Mouse (Mus musculus) myocyte (in vitro differentiated cells): ENCODE measurements around the gene Adra2b. TPM values are rescaled to one million over a fixed set of nuclear protein-coding genes. Genes with fewer than 3 reads are reported as not detected.

ENCODE experiments used
- H3K27me3 ChIP-seq: one replicate; pipeline ENCODE4 v1.6.1; 2011; ENCODE audit not compliant: control insufficient read depth, insufficient read depth, insufficient read length
- H3K36me3 ChIP-seq: one replicate; pipeline ENCODE4 v1.6.1; 2011; ENCODE audit not compliant: control insufficient read depth, insufficient read depth
- H3K4me2 ChIP-seq: one replicate; pipeline ENCODE4 v1.6.1; 2011; ENCODE audit warnings: low read depth, control low read depth
- H3K4me3 ChIP-seq: one replicate; pipeline ENCODE4 v1.5.1; 2011; ENCODE audit warnings: mild to moderate bottlenecking, control low read depth, moderate library complexity
- H3K79me2 ChIP-seq: one replicate; pipeline ENCODE4 v1.6.1; 2011; ENCODE audit not compliant: control insufficient read depth, insufficient read depth
- H3ac ChIP-seq: one replicate; pipeline ENCODE4 v1.6.1; 2011; ENCODE audit not compliant: control insufficient read depth, insufficient read length
- CEBPB ChIP-seq: IDR thresholded peaks from 2 replicates; pipeline ENCODE4 v1.6.1; 2011; ENCODE audit warnings: mild to moderate bottlenecking, moderate library complexity; ENCODE audit not compliant: poor library complexity, insufficient read depth, severe bottlenecking
- E2F4 ChIP-seq: IDR thresholded peaks from one replicate; pipeline ENCODE4 v1.6.1; 2011; ENCODE audit warnings: mild to moderate bottlenecking, control low read depth, moderate library complexity; ENCODE audit not compliant: insufficient read depth
- MAX ChIP-seq: IDR thresholded peaks from one replicate; pipeline ENCODE4 v1.6.1; 2011; ENCODE audit warnings: low read depth, mild to moderate bottlenecking, control low read depth
- MYOD1 ChIP-seq, 3 experiments: IDR thresholded peaks; one replicate each; pipeline ENCODE4 v1.6.1; 2011; ENCODE audit warnings: control low read depth in 2 of 3, low read depth in 2 of 3, mild to moderate bottlenecking in 2 of 3, moderate library complexity in 1 of 3; ENCODE audit not compliant: insufficient read length in 2 of 3, control insufficient read depth in 1 of 3
- MYOG ChIP-seq, 3 experiments: IDR thresholded peaks; one replicate each; pipeline ENCODE4 v1.6.1; 2011; ENCODE audit warnings: control low read depth in 2 of 3, low read depth in 2 of 3, mild to moderate bottlenecking in 2 of 3; ENCODE audit not compliant: insufficient read length in 2 of 3, control insufficient read depth in 1 of 3, insufficient read depth in 1 of 3
- POLR2A ChIP-seq: IDR thresholded peaks from one replicate; pipeline ENCODE4 v1.6.1; 2011; ENCODE audit warnings: low read depth, mild to moderate bottlenecking, control low read depth, moderate library complexity; ENCODE audit not compliant: insufficient read length
- POLR2AphosphoS2 ChIP-seq: IDR thresholded peaks from one replicate; pipeline ENCODE4 v1.6.1; 2011; ENCODE audit warnings: low read depth, control low read depth; ENCODE audit not compliant: insufficient read length
- REST ChIP-seq: IDR thresholded peaks from one replicate; pipeline ENCODE4 v1.6.1; 2011; ENCODE audit warnings: mild to moderate bottlenecking, control low read depth, moderate library complexity; ENCODE audit not compliant: insufficient read depth, insufficient read length
- SRF ChIP-seq: IDR thresholded peaks from one replicate; pipeline ENCODE4 v1.6.1; 2011; ENCODE audit warnings: low read depth; ENCODE audit not compliant: control insufficient read depth, insufficient read length
- TCF12 ChIP-seq: IDR thresholded peaks from one replicate; pipeline ENCODE4 v1.6.1; 2011; ENCODE audit warnings: mild to moderate bottlenecking, control low read depth; ENCODE audit not compliant: poor library complexity, insufficient read depth, severe bottlenecking
- TCF3 ChIP-seq: IDR thresholded peaks from one replicate; pipeline ENCODE4 v1.6.1; 2011; ENCODE audit warnings: low read depth, control low read depth; ENCODE audit not compliant: insufficient read length
- USF1 ChIP-seq: IDR thresholded peaks from one replicate; pipeline ENCODE4 v1.6.1; 2011; ENCODE audit warnings: low read depth, mild to moderate bottlenecking, control low read depth, moderate library complexity
- polyA plus RNA-seq: library from polyadenylated mRNA; unstranded; fragments of >200 nt; fragmentation: generic; extraction: Trizol; gene quantifications from one replicate; pipeline ENCODE4 v1.2.1, GENCODE M21; 2012; ENCODE audit warnings: missing spikeins

The Adra2b gene
- polyA plus RNA-seq, 1 experiment: not detected

DNA sequence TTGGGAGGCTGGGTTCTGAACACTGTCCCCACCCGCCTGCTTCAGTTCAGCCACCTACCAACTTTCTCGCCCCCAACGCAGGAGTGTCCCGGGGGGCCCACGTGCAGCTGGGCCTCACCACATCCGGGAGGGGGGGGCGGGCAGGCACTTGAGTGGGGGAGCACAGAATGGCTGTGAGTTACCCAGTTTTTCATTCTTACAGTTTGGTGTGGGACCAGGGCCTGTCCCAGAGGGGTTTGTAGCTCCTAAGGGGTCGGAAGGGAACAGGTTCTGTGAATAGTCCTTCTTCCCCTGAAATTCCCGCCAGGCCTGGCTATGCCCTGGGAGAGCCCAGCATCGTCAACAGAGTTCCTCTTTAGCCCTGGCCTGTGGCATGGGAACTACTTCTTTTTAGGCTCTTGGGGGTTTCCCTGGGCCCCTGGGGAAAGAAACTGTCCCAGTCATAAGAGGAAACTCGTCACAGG is 27.9 kb upstream of the Adra2b start:
- Histone ChIP-seq H3K36me3 (no peaks in the 10 kb centered on the region), H3K4me3 (peak overlapping the region; percentile 29), H3ac (no peak overlapping the region), H3K79me2 (no peaks in the 10 kb centered on the region), H3K4me2 (peak overlapping the region; percentile 3), H3K27me3 (no peaks in the 10 kb centered on the region)
- TF ChIP-seq MYOG (IDR thresholded peaks at IDR 0.05; ENCODE audit: control insufficient read depth in 1 of 3, insufficient read depth in 1 of 3, insufficient read length in 2 of 3, low read depth in 2 of 3) (no peak), E2F4 (no peak), POLR2A (no peak), CEBPB (no peak), TCF3 (no peak), TCF12 (no peak), REST (no peak), USF1 (no peak), SRF (no peak), MYOD1 (IDR thresholded peaks at IDR 0.05; ENCODE audit: control insufficient read depth in 1 of 3, insufficient read length in 2 of 3, low read depth in 2 of 3) (no peak), POLR2AphosphoS2 (no peak), MAX (no peak)

DNA sequence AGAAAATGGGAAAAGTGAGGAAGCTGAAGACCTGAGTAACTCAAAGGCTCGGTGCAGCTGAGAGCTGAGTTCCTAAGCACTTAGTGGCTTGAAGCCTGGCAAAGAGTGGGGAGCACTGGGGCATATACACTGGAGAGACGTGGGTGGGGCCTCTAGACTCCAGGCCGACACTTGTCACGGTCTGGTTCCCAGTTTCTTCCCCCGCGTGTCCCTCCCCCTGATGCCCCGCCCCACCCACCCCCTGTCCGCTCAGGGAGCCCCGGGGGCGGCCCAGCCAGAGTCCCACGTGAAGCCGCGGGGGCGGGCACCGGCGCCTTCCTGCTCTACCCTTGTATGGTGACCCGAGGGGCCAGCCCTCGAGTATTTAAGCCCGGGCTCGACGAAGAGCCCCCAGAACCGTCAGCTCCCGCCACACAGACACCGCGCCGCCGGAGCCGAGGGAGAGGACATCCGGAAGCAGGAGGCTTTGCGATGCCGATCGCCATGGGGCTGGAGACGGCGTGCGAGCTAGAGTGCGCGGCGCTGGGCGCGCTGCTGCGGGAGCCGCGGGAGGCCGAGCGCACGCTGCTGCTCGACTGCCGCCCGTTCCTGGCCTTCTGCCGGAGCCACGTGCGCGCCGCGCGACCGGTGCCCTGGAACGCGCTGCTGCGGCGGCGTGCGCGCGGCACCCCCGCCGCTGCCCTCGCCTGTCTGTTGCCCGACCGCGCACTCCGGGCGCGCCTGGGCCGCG is 27.1 kb upstream of the Adra2b start, which contains the start of gene Dusp2:
Gene Dusp2 (plus strand): TSS at position 393 of the 730 bp plus-strand sequence.
- H3K36me3 ChIP-seq: no peaks in the 10 kb centered on the region
- H3ac ChIP-seq: peak within 1 kb of the TSS; percentile 72
- TF ChIP-seq POLR2A: peak; percentile 72
- TF ChIP-seq TCF12: no peak
- TF ChIP-seq MYOD1 (IDR thresholded peaks at IDR 0.05; ENCODE audit: control insufficient read depth in 1 of 3, insufficient read length in 2 of 3, low read depth in 2 of 3): peak in 1 of 3 experiments; percentile 9
- no peak for TF ChIP-seq CEBPB
- peak in 1 of 3 experiments; percentile 34 for TF ChIP-seq MYOG (IDR thresholded peaks at IDR 0.05; ENCODE audit: control insufficient read depth in 1 of 3, insufficient read depth in 1 of 3, insufficient read length in 2 of 3, low read depth in 2 of 3)
- TF ChIP-seq POLR2AphosphoS2: peak; percentile 53
- TF ChIP-seq MAX: peak; percentile 6
- TF ChIP-seq USF1: peak; percentile 37
- peak within 1 kb of the TSS; percentile 29 for H3K4me3 ChIP-seq
- no peaks in the 10 kb centered on the region for H3K79me2 ChIP-seq
- peak within 1 kb of the TSS; percentile 85 for H3K4me2 ChIP-seq
- no peaks in the 10 kb centered on the region for H3K27me3 ChIP-seq

DNA sequence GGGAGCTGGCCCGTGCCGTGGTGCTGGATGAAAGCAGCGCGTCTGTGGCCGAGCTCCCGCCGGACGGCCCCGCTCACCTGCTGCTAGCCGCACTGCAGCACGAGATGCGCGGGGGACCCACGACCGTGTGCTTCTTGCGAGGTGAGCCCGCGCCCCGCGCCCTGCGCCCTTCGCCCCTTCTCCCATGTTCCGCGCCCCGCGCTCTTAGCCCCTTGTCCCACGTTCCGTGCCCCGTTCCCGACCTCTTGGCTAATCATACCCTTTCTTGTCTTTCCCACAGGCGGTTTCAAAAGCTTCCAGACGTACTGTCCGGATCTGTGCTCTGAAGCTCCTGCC is 26.5 kb upstream of the Adra2b start:
- Histone ChIP-seq H3ac (peak overlapping the region; percentile 72), H3K4me3 (peak overlapping the region; percentile 29), H3K36me3 (no peaks in the 10 kb centered on the region), H3K27me3 (no peaks in the 10 kb centered on the region), H3K79me2 (no peaks in the 10 kb centered on the region), H3K4me2 (peak overlapping the region; percentile 85)
- no peak for TF ChIP-seq MYOD1 (IDR thresholded peaks at IDR 0.05; ENCODE audit: control insufficient read depth in 1 of 3, insufficient read length in 2 of 3, low read depth in 2 of 3)

DNA sequence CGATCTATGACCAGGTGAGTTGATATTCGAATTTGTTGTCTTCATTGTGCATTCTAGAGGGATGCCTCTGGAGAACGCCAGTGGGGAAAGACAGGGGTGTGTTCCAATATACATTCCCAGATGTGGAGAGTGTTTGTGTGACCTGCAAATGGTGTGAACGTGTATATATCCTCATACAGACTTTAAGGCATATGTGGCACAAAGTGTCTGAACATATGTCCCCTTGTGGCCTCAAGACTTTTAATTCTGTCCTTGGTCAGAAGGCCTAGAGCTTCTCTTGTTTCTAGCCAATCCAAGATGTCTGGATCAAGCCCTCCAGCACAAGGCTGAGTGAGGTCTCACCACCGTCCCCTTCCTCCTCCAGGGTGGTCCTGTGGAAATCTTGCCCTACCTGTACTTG is 26.1 kb upstream of the Adra2b start:
- no peaks in the 10 kb centered on the region for H3K79me2 ChIP-seq
- peak overlapping the region; percentile 85 for H3K4me2 ChIP-seq
- peak overlapping the region; percentile 29 for H3K4me3 ChIP-seq
- H3K36me3 ChIP-seq: no peaks in the 10 kb centered on the region
- no peaks in the 10 kb centered on the region for H3K27me3 ChIP-seq
- TF ChIP-seq SRF (no peak), MYOD1 (IDR thresholded peaks at IDR 0.05; ENCODE audit: control insufficient read depth in 1 of 3, insufficient read length in 2 of 3, low read depth in 2 of 3) (no peak), REST (no peak), USF1 (no peak), MYOG (IDR thresholded peaks at IDR 0.05; ENCODE audit: control insufficient read depth in 1 of 3, insufficient read depth in 1 of 3, insufficient read length in 2 of 3, low read depth in 2 of 3) (no peak), E2F4 (no peak), CEBPB (no peak), POLR2AphosphoS2 (no peak), TCF3 (no peak)
- peak overlapping the region; percentile 72 for H3ac ChIP-seq

DNA sequence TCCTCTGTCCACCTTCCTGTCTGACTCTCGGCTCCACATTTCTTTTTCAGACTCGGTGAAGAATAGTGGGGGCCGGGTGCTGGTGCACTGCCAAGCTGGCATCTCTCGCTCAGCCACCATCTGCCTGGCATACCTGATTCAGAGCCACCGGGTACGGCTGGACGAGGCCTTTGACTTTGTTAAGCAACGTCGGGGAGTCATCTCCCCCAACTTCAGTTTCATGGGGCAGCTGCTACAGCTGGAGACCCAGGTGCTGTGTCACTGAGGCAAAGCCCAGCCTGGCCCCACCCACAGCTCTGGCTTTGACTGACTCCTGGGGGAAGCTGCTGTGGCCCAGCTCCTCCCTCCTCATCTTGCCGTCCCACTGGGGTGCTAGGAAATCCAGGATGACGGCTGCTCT is 25.5 kb upstream of the Adra2b start:
- Histone ChIP-seq H3K79me2 (no peaks in the 10 kb centered on the region), H3K36me3 (no peaks in the 10 kb centered on the region), H3K27me3 (no peaks in the 10 kb centered on the region), H3K4me3 (peak overlapping the region; percentile 29), H3K4me2 (peak overlapping the region; percentile 85), H3ac (no peak overlapping the region)
- TF ChIP-seq MAX: no peak
- peak in 1 of 3 experiments; percentile 14 for TF ChIP-seq MYOD1 (IDR thresholded peaks at IDR 0.05; ENCODE audit: control insufficient read depth in 1 of 3, insufficient read length in 2 of 3, low read depth in 2 of 3)
